Mouse (Mus musculus): Measurements from ENCODE around the gene Eps15l1. TPM values are rescaled to one million over a fixed set of nuclear protein-coding genes. Genes with fewer than 3 reads are reported as not detected.

Gene Eps15l1
- polyA plus RNA-seq, 1 experiment: 64.0 TPM

DNA sequence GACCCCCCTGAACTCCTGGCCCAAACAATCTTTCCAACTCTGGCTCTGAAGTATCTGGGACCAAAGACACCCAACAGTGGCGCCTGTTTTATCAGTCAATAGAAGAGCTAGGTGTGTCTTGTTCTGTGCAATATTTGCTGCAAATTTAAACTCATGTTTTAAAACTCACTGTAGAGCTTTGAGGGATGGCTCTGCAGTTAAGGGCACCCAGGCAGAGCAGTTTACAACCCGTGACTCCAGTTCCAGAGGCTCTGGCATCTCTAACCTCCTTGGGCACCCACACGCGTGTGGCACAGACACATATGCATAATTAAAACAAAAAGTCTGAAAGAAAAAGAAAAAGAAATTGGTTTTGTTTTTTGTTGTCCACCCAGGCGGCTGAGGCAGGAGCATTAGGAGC lies 119.8 kb downstream of the Eps15l1 start:
- Histone ChIP-seq H3K4me3 (ENCODE audit: insufficient read depth, low read length) (no peak overlapping the region), H3K4me1 (ENCODE audit: control insufficient read depth, insufficient read depth, low read length) (peaks cover 21% of the 10 kb centered on the region), H3K27ac (ENCODE audit: insufficient read depth, low read depth, low read length) (no peak overlapping the region)
- TF ChIP-seq CTCF (IDR thresholded peaks at IDR 0.05; ENCODE audit: low read depth, low read length) (no peak), POLR2A (IDR thresholded peaks at IDR 0.05; ENCODE audit: borderline replicate concordance, low read depth, low read length) (no peak)

GRCm38 (mm10) chr8:72300654-72301400 lies 120.4 kb downstream of the Eps15l1 start:
- Histone ChIP-seq H3K27ac (ENCODE audit: insufficient read depth, low read depth, low read length) (no peak overlapping the region), H3K4me3 (ENCODE audit: insufficient read depth, low read length) (no peak overlapping the region), H3K4me1 (ENCODE audit: control insufficient read depth, insufficient read depth, low read length) (peaks cover 27% of the 10 kb centered on the region)
- no peak for TF ChIP-seq POLR2A (IDR thresholded peaks at IDR 0.05; ENCODE audit: borderline replicate concordance, low read depth, low read length)
- TF ChIP-seq CTCF (IDR thresholded peaks at IDR 0.05; ENCODE audit: low read depth, low read length): no peak

- Histone ChIP-seq H3K4me1 (ENCODE audit: control insufficient read depth, insufficient read depth, low read length) (peaks cover 40% of the 10 kb centered on the region), H3K27ac (ENCODE audit: insufficient read depth, low read depth, low read length) (no peak overlapping the region), H3K4me3 (ENCODE audit: insufficient read depth, low read length) (no peak overlapping the region)
- no peak for TF ChIP-seq CTCF (IDR thresholded peaks at IDR 0.05; ENCODE audit: low read depth, low read length)
- TF ChIP-seq POLR2A (IDR thresholded peaks at IDR 0.05; ENCODE audit: borderline replicate concordance, low read depth, low read length): no peak
Measured at GRCm38 (mm10) chr8:72298928-72299327, 122.3 kb downstream of the Eps15l1 start.

DNA sequence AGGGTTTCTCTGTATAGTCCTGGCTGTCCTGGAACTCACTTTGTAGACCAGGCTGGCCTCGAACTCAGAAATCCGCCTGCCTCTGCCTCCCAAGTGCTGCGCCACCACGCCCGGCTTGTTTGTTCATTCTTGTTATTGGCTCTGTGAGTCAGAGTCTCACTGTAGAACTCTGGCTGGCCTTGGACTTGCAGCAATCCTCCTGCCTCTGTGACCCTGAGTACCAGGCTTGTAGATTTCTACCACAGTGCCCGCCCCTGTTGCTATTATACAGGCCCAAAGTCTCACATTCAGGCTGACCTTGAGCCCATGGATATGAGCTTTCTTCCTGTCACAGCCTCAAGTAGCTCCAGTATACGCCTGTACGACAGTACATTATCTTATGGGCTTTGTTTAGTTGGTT lies 124.7 kb downstream of the Eps15l1 start:
- Histone ChIP-seq H3K27ac (ENCODE audit: insufficient read depth, low read depth, low read length) (peak overlapping the region; percentile 82), H3K4me1 (ENCODE audit: control insufficient read depth, insufficient read depth, low read length) (peaks cover 34% of the 10 kb centered on the region), H3K4me3 (ENCODE audit: insufficient read depth, low read length) (no peak overlapping the region)
- TF ChIP-seq CTCF (IDR thresholded peaks at IDR 0.05; ENCODE audit: low read depth, low read length) (no peak), POLR2A (IDR thresholded peaks at IDR 0.05; ENCODE audit: borderline replicate concordance, low read depth, low read length) (no peak)

- Histone ChIP-seq H3K4me1 (ENCODE audit: control insufficient read depth, insufficient read depth, low read length) (peaks cover 34% of the 10 kb centered on the region), H3K27ac (ENCODE audit: insufficient read depth, low read depth, low read length) (peak overlapping the region; percentile 82), H3K4me3 (ENCODE audit: insufficient read depth, low read length) (peak overlapping the region; percentile 3; the same call in 1 of the 2 replicates)
- TF ChIP-seq POLR2A (IDR thresholded peaks at IDR 0.05; ENCODE audit: borderline replicate concordance, low read depth, low read length) (peak; percentile 78; the same call in 1 of the 2 replicates), CTCF (IDR thresholded peaks at IDR 0.05; ENCODE audit: low read depth, low read length) (no peak)
Measured at GRCm38 (mm10) chr8:72295679-72296078, 125.6 kb downstream of the Eps15l1 start.

GRCm38 (mm10) chr8:72295125-72295524 lies 126.1 kb downstream of the Eps15l1 start:
- Histone ChIP-seq H3K27ac (ENCODE audit: insufficient read depth, low read depth, low read length) (peak overlapping the region; percentile 82), H3K4me1 (ENCODE audit: control insufficient read depth, insufficient read depth, low read length) (peaks cover 34% of the 10 kb centered on the region), H3K4me3 (ENCODE audit: insufficient read depth, low read length) (no peak overlapping the region)
- TF ChIP-seq POLR2A (IDR thresholded peaks at IDR 0.05; ENCODE audit: borderline replicate concordance, low read depth, low read length) (no peak), CTCF (IDR thresholded peaks at IDR 0.05; ENCODE audit: low read depth, low read length) (no peak; the same call in 1 of the 2 replicates)

GRCm38 (mm10) chr8:72293309-72293708 lies 128.0 kb downstream of the Eps15l1 start:
- no peak overlapping the region for H3K4me3 ChIP-seq (ENCODE audit: insufficient read depth, low read length)
- TF ChIP-seq POLR2A (IDR thresholded peaks at IDR 0.05; ENCODE audit: borderline replicate concordance, low read depth, low read length) (no peak), CTCF (IDR thresholded peaks at IDR 0.05; ENCODE audit: low read depth, low read length) (no peak)
- peaks cover 34% of the 10 kb centered on the region for H3K4me1 ChIP-seq (ENCODE audit: control insufficient read depth, insufficient read depth, low read length)
- no peak overlapping the region for H3K27ac ChIP-seq (ENCODE audit: insufficient read depth, low read depth, low read length)

- TF ChIP-seq CTCF (IDR thresholded peaks at IDR 0.05; ENCODE audit: low read depth, low read length) (no peak), POLR2A (IDR thresholded peaks at IDR 0.05; ENCODE audit: borderline replicate concordance, low read depth, low read length) (no peak)
- H3K27ac ChIP-seq (ENCODE audit: insufficient read depth, low read depth, low read length): no peak overlapping the region
- peaks cover 15% of the 10 kb centered on the region for H3K4me1 ChIP-seq (ENCODE audit: control insufficient read depth, insufficient read depth, low read length)
- no peak overlapping the region for H3K4me3 ChIP-seq (ENCODE audit: insufficient read depth, low read length)
Measured at GRCm38 (mm10) chr8:72291104-72291503, 130.2 kb downstream of the Eps15l1 start.

Other genes with a start within 250 kb of the Eps15l1 start
- 0.29 TPM in 1 of 2 replicates, not detected in the other for gene Hsh2d, start 231.8 kb downstream of the Eps15l1 start, polyA plus RNA-seq (2012; ENCODE audit: insufficient read depth, insufficient read length, missing spikeins)
- gene Cib3, start 208.6 kb downstream of the Eps15l1 start, polyA plus RNA-seq (2012; ENCODE audit: insufficient read depth, insufficient read length, missing spikeins): 0.54 TPM in 1 of 2 replicates, not detected in the other
- gene Gm11034, start 207.8 kb downstream of the Eps15l1 start, polyA plus RNA-seq (2012; ENCODE audit: insufficient read depth, insufficient read length, missing spikeins): not detected in 2 replicates
- 56.6 and 58.3 TPM in 2 replicates for gene Fam32a, start 201.7 kb downstream of the Eps15l1 start, polyA plus RNA-seq (2012; ENCODE audit: insufficient read depth, insufficient read length, missing spikeins)
- gene Ap1m1, start 181.4 kb downstream of the Eps15l1 start, polyA plus RNA-seq (2012; ENCODE audit: insufficient read depth, insufficient read length, missing spikeins): 51.4 and 60.2 TPM in 2 replicates
- 6.7 TPM in 1 of 2 replicates, not detected in the other for gene Gm10282, start 116.2 kb downstream of the Eps15l1 start, polyA plus RNA-seq (2012; ENCODE audit: insufficient read depth, insufficient read length, missing spikeins)
- 34.3 and 37.1 TPM in 2 replicates for gene Klf2, start 102.4 kb downstream of the Eps15l1 start, polyA plus RNA-seq (2012; ENCODE audit: insufficient read depth, insufficient read length, missing spikeins)
- 0.52 and 0.79 TPM in 2 replicates for gene Calr3, start 22.4 kb upstream of the Eps15l1 start, polyA plus RNA-seq (2012; ENCODE audit: insufficient read depth, insufficient read length, missing spikeins)
- gene 1700030K09Rik, start 22.4 kb upstream of the Eps15l1 start, polyA plus RNA-seq (2012; ENCODE audit: insufficient read depth, insufficient read length, missing spikeins): 6.2 and 13.5 TPM in 2 replicates
- gene Cherp, start 53.8 kb upstream of the Eps15l1 start, polyA plus RNA-seq (2012; ENCODE audit: insufficient read depth, insufficient read length, missing spikeins): 43.8 and 48.8 TPM in 2 replicates
- gene Slc35e1, start 71.2 kb upstream of the Eps15l1 start, polyA plus RNA-seq (2012; ENCODE audit: insufficient read depth, insufficient read length, missing spikeins): 28.8 and 34.5 TPM in 2 replicates
- 7.5 and 7.8 TPM in 2 replicates for gene Med26, start 126.8 kb upstream of the Eps15l1 start, polyA plus RNA-seq (2012; ENCODE audit: insufficient read depth, insufficient read length, missing spikeins)
- gene Smim7, start 149.6 kb upstream of the Eps15l1 start, polyA plus RNA-seq (2012; ENCODE audit: insufficient read depth, insufficient read length, missing spikeins): 68.6 and 71.9 TPM in 2 replicates
- gene Tmem38a, start 150.6 kb upstream of the Eps15l1 start, polyA plus RNA-seq (2012; ENCODE audit: insufficient read depth, insufficient read length, missing spikeins): 8.5 and 9.5 TPM in 2 replicates
- gene Nwd1, start 225.3 kb upstream of the Eps15l1 start, polyA plus RNA-seq (2012; ENCODE audit: insufficient read depth, insufficient read length, missing spikeins): 0.08 and 0.11 TPM in 2 replicates